Mouse (Mus musculus) spleen, adult 18-20 months (tissue): ENCODE measurements around the gene Ms4a1.
"Not testable (repeated sequence)": the region's sequence is repeated elsewhere in the genome, so short reads cannot be mapped to it uniquely, and the experiment has no call there.

Experiments
- DNase-seq, 2 experiments: peaks; one replicate each; pipeline ENCODE4 v3.0.0; 2022; ENCODE audit warnings: mixed read lengths in 2 of 2

The Ms4a1 gene

DNA sequence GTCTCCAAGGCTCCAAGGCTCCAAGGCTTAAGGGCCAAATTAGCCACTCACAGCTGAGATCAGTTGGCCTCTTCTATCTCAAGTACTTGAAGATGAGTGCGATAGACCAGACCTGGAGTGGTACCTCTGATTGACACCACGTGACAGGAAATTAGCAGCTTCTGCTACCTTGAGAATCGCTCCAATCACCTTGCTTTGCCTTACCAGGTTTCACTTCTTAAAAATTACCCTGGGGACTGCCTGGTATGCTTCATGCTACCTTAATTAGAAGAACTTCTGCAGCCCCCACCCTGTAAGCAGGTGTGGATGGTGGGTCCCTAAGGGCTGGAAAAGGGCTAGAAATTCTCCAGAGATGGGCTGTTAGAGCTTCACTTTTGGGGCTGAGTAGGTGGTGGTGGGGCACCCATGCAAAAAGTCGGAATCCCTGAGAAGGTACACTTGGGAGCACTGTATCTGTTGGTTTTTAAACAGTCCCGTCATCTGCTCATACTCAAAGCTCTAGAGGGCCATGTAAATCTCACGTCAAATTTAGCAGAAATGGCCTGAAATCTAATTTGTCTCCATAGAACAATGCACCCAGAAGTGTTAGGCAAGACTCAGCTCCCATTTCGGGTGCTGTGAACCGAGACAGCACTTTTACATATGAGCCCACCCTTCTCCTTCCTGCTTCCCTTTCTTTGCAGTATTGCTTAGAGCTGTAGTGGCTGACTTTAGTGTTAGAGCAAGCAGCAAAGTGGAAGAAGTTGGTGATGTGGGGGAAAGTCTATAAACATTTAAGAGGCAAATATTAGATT, at the start of gene Ms4a1:
TSS of gene Ms4a1 (minus strand) at position 190 of the 794 bp plus-strand sequence.
- DNase-seq, result peak; percentile 49 to 60

DNA sequence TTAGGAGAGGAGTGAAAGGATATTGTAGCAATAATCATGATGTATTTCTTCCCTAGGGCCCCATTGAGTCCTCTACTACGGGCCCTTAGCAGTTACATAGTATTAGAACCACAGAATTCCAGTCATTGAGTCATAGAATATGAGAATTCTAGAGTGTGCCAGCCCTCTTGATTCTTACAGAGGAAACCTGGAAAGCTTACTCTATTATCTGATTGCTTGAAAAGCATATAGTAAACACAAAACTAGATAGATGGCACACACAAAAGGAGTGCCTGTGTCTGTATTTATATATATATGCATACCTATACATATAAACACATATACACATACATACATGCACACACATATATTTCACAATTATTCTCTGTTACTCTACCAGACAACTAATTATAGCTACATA, 48.3 kb upstream of the Ms4a1 start, which contains the start of gene Ms4a14:
TSS of gene Ms4a14 (minus strand) at position 101 of the 400 bp plus-strand sequence.
- no peak for DNase-seq

DNA sequence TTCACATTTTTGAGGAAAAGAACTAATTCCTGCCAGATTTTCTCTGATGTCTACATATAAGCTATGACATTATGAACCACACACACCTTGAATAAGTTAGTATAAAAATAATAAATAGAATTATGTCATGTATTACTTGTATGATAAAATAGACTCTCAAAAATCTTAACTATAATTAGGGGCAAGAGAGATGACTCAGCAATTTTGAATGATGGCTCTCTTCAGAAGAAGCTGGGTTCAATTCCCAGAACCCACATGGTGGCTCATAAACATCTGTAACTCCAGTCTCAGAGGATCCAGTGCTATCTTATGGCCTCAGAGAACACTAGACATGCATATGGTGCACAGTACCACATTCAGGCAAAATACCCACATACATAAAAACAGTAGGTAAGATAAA, 42.8 kb upstream of the Ms4a1 start:
- DNase-seq, result no peak

DNA sequence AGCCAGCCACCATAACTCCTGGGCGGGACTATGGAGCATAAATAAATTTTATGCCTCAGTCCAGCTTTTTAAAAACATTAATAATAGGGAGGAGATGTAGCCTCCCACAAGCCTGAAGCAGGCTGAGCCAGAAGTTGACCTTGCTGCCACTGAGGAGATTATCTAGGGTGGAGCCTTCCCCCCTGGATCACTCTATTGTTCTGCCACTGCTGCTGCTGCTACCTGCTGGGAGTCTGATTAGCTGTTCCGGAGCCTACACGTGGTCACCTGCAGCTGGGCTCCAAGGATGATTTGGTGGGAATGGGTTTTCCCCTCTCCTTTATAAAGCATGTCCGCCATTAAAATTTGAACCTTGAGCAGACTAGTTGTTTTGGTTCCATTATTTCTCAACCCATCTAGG, 33.5 kb upstream of the Ms4a1 start:
- DNase-seq, result not testable (repeated sequence)

DNA sequence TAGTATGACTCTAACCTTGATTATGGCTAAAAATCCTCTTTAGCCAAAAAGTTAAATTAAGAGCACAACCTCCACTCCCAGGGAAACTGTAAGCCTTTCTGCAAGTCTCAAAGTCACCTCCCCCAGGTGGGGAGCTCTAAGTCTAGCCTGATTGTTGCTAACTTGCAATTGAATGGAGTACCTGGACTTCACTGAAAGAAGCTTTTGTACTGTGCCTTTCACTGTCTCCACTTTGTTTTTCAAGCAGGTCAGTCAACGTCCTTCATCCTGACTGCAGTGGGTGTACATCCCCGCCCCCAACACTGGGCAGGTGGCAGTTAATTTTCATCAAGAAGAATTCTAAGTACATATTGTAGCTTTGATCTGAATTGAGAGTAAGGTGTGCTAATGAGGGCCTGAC, 32.9 kb upstream of the Ms4a1 start:
- no peak for DNase-seq

DNA sequence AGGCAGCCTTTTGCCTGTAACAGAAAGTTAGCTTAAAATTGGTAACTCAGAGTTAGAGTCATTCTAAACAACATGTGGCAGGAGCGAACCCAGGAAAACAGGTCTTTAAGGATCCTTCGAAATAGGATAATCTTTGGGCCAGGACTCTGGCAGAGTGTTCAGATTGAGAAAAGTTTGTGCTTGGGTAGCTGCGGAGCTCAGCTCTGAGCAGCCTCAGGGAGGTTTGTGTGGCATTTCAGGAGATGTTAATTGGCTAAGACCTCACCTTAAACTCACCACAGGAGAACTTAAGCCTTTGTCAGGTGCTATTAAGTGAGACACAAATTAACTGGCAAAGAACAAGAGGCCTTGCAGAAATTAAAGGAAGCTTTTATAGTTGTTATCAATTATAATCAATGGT, 27.6 kb upstream of the Ms4a1 start:
- DNase-seq, result not testable (repeated sequence)

DNA sequence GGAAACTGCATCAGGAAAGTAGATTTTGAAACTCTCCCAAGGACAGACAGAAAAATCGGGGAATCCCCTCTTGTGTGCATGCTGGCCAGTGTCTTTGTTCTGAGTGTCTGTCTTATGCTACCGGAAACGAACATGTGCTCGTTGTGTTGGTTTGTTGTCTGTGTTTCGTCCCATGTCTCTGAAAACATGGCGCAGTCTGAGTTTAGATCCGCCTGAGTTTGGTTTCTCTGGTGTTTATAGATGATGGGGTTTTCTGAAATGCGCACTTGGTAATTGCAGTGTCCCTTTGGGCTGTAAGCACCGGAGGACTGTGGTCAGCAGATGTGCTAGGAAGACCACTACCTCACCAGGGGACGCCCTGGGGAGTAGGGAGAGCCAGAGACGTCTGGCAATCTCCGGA, 26.9 kb upstream of the Ms4a1 start:
- DNase-seq, result peak in 1 of 2 experiments; percentile 24

DNA sequence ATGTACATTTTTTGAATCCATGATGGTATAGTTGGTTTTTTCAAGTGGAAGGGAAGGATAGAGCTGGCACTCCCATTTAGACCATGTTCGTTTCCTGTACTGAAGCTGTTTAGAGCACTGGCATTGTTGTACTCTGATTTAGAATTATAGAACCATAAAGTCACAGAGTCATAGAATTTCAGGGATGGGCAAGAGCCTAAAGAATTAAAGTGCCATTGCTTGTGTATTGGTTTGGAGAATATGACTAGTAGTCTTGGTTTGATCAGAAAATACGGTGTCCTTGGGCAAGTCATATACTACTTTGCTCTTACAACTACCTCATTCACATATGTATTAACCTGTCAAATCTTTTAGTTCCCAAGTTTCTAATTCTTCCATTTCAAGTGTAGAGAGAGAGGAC, 17.7 kb upstream of the Ms4a1 start, which contains the start of gene Ms4a5:
TSS of gene Ms4a5 (minus strand) at position 101 of the 400 bp plus-strand sequence.
- no peak for DNase-seq

DNA sequence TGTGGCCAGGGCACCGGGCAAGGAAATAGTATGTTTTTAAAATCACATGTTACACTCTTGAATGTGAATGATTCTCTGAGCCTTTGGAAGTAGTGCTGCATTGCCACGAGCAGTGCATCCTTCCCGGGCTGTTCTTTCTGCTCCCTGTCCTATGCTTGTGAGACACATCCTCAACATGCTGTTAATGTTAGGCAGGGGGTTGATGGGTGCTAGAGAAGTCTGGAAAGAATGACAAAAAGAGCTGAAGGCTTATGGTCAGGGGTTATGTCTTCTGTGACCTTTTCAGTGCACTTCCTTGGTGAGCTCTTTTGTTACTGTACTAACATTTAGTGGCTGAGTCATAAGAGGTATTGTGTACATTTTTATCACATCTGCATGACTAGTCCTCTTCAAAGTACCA, 14.2 kb upstream of the Ms4a1 start:
- DNase-seq, result no peak

DNA sequence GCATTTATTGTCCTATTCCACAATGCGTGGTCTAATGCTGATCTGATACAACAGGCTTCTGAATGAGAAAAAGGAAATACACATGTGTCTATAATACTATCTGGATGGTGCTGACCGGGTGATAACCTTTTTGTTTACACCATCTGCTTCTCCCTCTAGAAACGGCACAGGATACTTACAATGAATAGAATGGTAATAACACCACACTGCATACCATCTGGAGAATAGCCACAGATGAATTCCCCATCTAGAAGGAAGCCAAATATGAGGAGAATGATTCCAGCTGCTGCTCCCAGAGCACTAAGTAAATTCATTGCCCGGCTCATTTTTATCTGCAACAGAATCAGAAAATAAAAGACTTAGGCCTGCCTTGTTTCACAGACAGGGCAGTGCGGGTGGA, 10.4 kb upstream of the Ms4a1 start:
- no peak for DNase-seq

DNA sequence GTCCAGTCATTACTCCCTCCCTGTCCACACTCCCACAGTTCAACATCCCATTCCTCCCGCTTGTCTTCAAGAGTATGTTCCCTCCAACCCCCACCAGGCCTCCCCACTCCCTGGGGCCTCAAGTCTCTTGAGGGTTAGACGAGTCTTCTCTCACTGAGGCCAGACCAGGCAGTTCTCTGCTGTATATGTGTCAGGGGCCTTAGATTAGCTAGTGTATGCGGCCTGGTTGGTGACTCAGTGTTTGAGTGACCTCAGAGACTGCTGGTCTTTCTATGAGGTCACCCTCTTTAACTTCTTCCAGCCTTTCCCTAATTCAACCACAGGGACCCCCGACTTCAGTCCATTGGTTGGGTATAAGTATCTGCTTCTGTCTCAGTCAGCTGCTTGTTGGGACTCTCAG, 915 bp upstream of the Ms4a1 start:
- no peak for DNase-seq

DNA sequence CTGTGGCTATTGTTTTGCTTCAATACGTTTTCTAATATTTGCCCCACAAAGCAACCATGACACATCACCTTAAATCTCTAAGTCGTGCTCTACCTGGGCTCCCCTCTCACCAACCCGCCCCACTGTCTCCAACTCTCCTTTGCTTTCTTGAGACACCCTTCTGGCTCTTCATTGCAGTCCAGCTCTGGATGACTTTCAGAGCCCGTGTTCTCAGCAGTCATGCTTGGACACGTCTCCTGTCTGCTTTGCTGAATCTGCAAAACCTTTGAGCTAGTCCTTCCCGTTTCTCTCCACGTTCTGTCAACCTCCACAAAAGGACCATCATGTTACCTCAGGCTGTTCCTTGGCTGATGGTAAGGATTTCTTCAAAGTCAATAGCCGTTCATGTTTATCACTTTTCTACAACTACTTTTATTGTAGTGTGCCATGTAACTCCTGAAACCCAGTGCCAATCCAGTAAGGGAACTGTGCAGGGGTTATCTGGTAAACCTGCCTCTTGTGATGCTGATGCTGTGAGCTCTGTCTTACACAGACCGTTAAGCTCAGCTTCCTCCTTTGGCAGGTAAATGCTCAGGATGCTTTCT, 1.3 kb downstream of the Ms4a1 start:
- DNase-seq, result no peak

DNA sequence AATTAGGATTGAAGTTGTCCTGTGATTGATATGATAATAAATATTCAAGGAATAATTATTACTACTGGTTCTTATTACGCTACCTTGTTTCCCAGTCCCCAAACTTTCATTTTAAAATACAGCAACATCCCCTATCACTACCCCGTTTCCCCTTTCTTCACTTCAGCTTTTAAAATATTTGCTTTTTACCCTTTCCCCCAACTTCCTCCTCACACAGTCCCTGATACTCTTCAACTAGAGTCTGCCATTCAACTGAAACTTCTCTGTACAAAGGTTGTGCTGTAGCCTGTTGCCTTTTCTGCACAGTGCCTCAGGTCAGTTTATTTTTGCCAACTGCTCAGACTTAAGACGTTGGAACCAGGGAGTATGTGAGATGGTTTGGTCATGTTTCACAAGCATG, 2.5 kb downstream of the Ms4a1 start:
- no peak for DNase-seq

DNA sequence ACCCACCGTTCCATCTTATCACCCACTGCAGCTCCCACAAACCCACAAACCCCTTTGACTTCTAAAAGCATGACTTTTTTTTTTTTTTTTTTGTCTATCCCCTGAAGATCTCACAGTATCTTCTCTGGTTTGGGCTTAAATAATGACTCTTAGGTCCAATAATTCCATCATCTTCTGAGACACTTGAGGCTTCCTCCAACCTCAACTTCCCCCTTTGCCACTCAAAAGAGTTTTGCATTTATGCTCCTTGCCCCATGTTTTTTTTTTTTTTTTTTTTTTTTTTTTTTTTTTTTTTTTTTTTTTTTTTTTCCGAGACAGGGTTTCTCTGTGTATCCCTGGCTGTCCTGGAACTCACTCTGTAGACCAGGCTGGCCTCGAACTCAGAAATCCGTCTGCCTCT, 3.1 kb downstream of the Ms4a1 start:
- DNase-seq, result not testable (repeated sequence)

DNA sequence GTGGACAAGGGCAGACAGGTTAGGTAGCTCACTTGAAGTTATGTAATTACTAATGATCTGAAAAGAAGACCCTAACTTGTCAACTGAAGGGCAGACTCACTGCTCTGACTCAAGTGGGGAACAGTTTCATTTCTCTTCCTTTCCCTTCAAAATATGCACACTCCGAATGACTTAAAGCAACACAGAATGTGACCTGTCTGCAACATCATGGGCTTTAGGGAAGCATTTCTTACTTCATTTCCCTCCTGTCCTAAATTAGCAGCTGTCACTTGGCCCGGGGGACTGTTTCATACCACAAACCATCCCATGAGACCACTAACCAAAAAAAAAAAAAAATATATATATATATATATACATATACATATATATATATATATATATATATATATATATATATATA, 4.5 kb downstream of the Ms4a1 start:
- no peak for DNase-seq

DNA sequence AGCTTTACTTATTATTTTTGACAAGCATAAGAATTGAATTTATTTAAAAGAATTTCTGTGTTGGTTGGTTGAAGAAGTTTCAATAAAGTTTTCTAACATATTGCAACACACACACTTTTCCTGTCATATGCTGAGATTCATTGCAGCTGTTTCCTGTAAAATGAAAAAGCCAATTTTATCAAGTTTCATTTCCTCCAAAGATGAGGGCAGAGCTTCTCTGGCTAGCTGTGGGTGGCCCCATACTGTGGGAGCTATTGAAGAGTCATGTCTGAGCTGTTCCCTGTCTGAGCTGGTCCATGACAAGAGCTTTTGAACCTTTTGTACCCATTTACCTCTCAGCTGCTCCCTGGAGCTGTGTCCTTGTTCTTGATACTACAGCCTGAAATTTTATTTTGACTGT, 21.8 kb downstream of the Ms4a1 start:
- DNase-seq, result peak in 1 of 2 experiments; percentile 30

DNA sequence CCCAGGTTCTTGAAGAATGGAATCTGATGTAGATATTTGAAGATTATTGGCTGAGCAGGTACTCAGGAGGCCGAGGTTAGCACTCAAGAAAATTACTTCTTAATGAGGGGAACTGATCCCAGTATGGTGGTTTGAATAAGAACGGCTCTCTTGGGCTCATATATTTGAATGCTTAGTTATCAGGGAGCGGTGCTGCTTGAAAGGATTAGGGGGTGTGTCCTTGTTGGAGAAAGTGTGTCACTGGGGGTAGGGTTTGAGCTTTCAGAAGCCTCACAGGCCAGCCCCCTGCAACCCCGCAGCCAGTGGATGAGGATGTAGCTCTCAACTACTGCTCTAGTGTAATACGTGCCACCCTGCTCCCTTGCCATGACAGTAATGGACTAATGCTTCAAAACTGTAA, 23.5 kb downstream of the Ms4a1 start:
- DNase-seq, result no peak

DNA sequence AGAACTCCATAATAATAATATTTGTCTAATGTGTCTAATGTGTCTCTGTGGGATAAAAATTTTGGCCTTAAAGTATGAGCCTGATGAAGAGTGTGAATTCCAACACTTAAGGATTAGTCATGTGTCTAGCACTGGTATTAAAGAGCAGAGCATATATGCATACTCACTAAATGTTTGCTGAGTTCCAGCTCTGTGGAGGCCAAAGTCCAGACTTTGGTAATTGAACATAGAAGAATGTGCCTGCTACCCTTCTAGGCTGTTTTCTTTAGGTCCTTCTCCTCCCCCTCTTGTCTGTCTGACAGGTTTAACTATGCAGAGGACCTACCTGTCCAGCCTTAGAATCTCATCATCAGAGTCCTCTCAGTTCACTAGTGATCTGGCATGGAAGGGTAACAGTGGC, 30.2 kb downstream of the Ms4a1 start:
- DNase-seq, result no peak

DNA sequence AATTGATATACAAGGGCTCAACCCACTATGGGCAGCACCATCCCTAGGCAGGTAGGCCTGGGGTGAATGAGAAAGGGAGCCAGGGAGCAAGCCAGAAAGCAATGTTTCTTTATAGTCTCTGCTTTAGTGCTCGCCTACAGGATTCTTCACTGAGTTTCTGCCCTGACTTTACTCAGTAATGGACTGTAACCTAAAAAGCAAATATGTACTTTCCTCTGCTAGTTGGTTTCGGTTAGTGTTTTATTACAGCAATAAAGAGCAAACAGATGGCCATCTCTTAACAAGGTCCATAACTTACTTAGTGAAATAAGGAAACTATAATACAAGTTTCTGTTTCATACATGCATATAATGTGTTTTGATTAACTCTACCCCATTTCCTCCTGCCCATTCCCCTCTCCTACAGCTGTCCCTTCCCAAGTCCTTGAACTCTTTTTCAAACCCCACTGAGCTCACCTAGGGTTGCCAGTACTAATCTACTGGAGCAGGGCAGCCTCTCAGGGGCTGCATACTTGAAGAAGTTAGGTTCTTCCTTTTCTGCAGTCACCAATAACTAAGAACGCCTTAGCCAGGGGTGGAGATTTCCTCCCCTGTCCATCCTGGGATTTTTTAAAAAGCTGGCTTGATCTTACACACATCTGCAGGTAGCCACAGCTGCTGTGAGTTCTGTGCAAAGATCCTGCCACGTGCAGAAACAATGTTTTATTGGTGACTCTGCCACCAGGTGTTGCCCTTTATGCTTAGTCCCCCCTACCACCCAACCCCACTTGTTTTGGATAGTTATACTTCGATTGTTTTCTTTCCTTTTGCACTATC, 30.9 kb downstream of the Ms4a1 start:
- no peak for DNase-seq

DNA sequence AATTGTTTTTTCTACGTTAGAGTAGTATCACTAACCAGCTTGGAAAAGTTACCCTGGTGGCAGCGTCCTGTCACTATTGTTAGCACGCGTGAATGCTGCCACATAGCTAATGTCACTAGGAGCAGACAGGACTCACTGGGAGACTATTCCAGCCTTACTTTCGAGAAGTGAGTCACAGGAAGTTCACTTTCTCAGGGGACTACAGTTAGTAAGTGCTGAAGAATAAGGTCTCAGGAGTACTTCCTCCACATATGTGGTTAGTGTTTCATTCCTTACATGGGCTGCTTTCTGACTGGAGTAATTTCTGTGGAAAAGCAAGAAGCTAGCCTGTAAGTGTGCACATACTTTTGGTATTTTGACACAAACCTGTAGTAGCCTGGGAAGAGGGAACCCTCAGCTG, 31.8 kb downstream of the Ms4a1 start:
- DNase-seq, result no peak

DNA sequence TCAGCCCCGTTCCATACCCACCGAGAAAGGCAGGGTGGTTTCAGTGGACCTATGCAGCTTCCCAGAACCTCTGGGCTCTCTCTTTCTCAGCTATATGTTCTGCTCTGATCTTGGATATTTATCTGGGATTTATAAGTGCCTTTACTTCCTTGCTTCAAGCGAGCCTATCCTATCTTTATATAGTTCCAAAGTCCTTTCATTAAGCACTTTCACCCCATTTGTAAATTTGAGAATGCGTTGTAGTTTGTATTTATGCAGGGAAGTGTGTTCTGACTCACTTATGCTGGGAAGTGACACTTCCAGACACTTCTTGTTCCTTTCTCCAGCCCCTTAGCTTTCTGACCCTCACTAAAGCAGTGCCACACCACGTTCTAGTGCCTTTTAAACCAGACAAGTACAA, 33.7 kb downstream of the Ms4a1 start, which contains the start of gene Ms4a12:
TSS of gene Ms4a12 (minus strand) at position 101 of the 400 bp plus-strand sequence.
- no peak for DNase-seq
